Mouse (Mus musculus): ENCODE data around the gene Jmjd4. TPM values are rescaled to one million over a fixed set of nuclear protein-coding genes. Genes with fewer than 3 reads are reported as not detected.

Jmjd4 gene
- polyA plus RNA-seq, 1 experiment, result 2.8 TPM

DNA sequence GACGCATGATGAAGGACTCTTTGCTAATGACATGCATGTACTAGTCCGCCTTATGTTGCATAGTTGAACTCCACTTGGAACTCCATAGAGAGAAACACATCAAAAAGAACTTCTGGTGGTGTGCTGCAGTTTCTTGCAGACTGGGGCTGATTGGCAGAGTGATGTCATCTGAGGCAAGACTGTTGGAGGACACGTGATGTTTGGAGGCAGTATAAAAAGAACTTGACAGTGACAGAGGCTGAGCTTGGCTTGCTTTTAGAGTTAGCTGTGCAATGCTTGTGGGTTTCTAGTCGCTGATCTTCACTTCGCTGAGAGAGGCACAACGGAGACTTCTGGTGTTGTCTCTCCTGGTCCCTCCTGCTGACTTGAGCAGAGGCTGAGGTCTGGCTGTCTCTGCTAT lies 27.4 kb downstream of the Jmjd4 start:
- H3K4me3 ChIP-seq (replicated peaks; ENCODE audit: control insufficient read depth, low read depth, low read length), result no peak overlapping the region
- no peak overlapping the region for H3K27ac ChIP-seq (ENCODE audit: control insufficient read depth, insufficient read depth, low read depth, low read length, poor library complexity)
- TF ChIP-seq POLR2A (IDR thresholded peaks at IDR 0.05; ENCODE audit: borderline replicate concordance, control insufficient read depth, low read depth, low read length) (no peak), CTCF (IDR thresholded peaks at IDR 0.05; ENCODE audit: control insufficient read depth, insufficient read depth, low read length) (no peak)
- 59% methylated on average over 6 of the region's 6 CpGs for WGBS
- H3K4me1 ChIP-seq (ENCODE audit: control insufficient read depth, insufficient read depth, low read length), result no peaks in the 10 kb centered on the region

DNA sequence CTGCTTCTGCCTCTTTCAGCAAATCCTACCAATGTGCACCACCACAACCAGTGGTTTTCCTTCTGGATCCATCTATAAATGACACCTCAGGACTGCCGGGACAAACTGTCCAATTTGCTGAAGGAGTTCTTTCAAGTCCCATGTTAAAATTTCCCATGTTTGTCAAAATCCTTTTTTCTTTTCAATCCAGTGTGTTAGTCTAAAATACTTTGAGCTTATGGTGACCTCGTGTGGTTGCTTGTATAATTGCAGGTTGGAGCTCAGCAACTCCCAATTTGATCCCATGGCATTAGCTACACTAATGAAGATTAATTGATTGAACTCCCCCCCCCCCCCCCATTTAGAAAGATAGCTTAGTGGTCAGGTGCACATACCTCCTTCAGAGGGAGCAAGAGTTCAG lies 33.4 kb downstream of the Jmjd4 start:
- H3K4me1 ChIP-seq (ENCODE audit: control insufficient read depth, insufficient read depth, low read length), result no peaks in the 10 kb centered on the region
- H3K4me3 ChIP-seq (replicated peaks; ENCODE audit: control insufficient read depth, low read depth, low read length), result no peak overlapping the region
- TF ChIP-seq CTCF (IDR thresholded peaks at IDR 0.05; ENCODE audit: control insufficient read depth, insufficient read depth, low read length) (no peak), POLR2A (IDR thresholded peaks at IDR 0.05; ENCODE audit: borderline replicate concordance, control insufficient read depth, low read depth, low read length) (no peak)
- no peak overlapping the region for H3K27ac ChIP-seq (ENCODE audit: control insufficient read depth, insufficient read depth, low read depth, low read length, poor library complexity)
- WGBS, result 6% methylated on average over 2 of the region's 2 CpGs

DNA sequence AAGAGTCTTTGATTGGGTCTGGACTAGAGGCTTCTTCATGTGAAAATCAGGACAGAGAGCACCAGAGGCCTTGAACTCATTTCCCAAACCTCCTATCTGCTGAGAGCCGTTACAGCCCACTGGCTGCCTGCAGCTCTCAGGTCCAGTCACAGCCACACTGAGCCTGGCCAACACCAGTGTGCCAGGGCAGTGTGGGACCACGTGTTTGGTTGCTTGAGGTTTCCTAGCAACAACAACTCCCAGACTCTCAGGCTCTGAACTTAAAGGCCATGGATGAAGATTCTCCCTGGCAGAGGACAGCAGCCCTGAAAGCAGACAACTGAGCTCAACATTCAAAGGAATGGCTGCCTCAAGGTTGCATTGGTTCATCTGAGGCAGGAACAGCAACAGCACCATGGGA lies 35.8 kb downstream of the Jmjd4 start:
- WGBS, result 72% methylated on average over 2 of the region's 2 CpGs
- Histone ChIP-seq H3K4me1 (ENCODE audit: control insufficient read depth, insufficient read depth, low read length) (no peaks in the 10 kb centered on the region), H3K27ac (ENCODE audit: control insufficient read depth, insufficient read depth, low read depth, low read length, poor library complexity) (no peak overlapping the region), H3K4me3 (replicated peaks; ENCODE audit: control insufficient read depth, low read depth, low read length) (no peak overlapping the region)
- no peak for TF ChIP-seq CTCF (IDR thresholded peaks at IDR 0.05; ENCODE audit: control insufficient read depth, insufficient read depth, low read length)
- no peak for TF ChIP-seq POLR2A (IDR thresholded peaks at IDR 0.05; ENCODE audit: borderline replicate concordance, control insufficient read depth, low read depth, low read length)

GRCm38 (mm10) chr11:59486222-59486621 lies 36.4 kb downstream of the Jmjd4 start:
- Histone ChIP-seq H3K4me3 (replicated peaks; ENCODE audit: control insufficient read depth, low read depth, low read length) (no peak overlapping the region), H3K4me1 (ENCODE audit: control insufficient read depth, insufficient read depth, low read length) (no peaks in the 10 kb centered on the region), H3K27ac (ENCODE audit: control insufficient read depth, insufficient read depth, low read depth, low read length, poor library complexity) (no peak overlapping the region)
- TF ChIP-seq POLR2A (IDR thresholded peaks at IDR 0.05; ENCODE audit: borderline replicate concordance, control insufficient read depth, low read depth, low read length) (no peak), CTCF (IDR thresholded peaks at IDR 0.05; ENCODE audit: control insufficient read depth, insufficient read depth, low read length) (no peak)
- 82% methylated on average over 8 of the region's 8 CpGs for WGBS

GRCm38 (mm10) chr11:59496672-59497310 lies 46.9 kb downstream of the Jmjd4 start:
- Histone ChIP-seq H3K4me3 (replicated peaks; ENCODE audit: control insufficient read depth, low read depth, low read length) (no peak overlapping the region), H3K27ac (ENCODE audit: control insufficient read depth, insufficient read depth, low read depth, low read length, poor library complexity) (no peak overlapping the region), H3K4me1 (ENCODE audit: control insufficient read depth, insufficient read depth, low read length) (no peaks in the 10 kb centered on the region; the same call in 1 of the 2 replicates)
- TF ChIP-seq CTCF (IDR thresholded peaks at IDR 0.05; ENCODE audit: control insufficient read depth, insufficient read depth, low read length) (no peak), POLR2A (IDR thresholded peaks at IDR 0.05; ENCODE audit: borderline replicate concordance, control insufficient read depth, low read depth, low read length) (no peak)
- 59% methylated on average over 6 of the region's 6 CpGs for WGBS

DNA sequence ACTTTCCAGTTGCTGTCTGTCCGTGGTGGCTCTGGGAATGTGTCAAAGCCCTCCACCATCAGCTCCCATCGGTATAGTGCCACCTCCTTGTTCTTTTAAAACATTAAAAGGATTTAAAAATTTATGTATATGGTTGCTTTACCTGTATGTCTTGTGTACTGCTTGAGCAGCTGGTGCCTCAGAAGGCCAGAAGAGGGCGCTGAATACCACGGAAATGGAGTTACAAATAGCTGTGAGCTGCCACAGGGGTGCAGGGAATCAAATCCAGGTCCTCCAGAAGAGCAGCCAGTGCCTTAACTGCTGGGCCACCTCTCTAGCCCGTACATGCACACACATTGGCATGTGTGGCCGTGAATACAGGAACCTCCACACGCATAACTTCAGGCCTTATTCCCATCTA lies 47.9 kb downstream of the Jmjd4 start:
- Histone ChIP-seq H3K4me1 (ENCODE audit: control insufficient read depth, insufficient read depth, low read length) (no peaks in the 10 kb centered on the region; the same call in 1 of the 2 replicates), H3K4me3 (replicated peaks; ENCODE audit: control insufficient read depth, low read depth, low read length) (no peak overlapping the region), H3K27ac (ENCODE audit: control insufficient read depth, insufficient read depth, low read depth, low read length, poor library complexity) (no peak overlapping the region)
- TF ChIP-seq POLR2A (IDR thresholded peaks at IDR 0.05; ENCODE audit: borderline replicate concordance, control insufficient read depth, low read depth, low read length), result no peak
- TF ChIP-seq CTCF (IDR thresholded peaks at IDR 0.05; ENCODE audit: control insufficient read depth, insufficient read depth, low read length), result no peak
- 89% methylated on average over 7 of the region's 7 CpGs for WGBS

- TF ChIP-seq POLR2A (IDR thresholded peaks at IDR 0.05; ENCODE audit: borderline replicate concordance, control insufficient read depth, low read depth, low read length) (no peak), CTCF (IDR thresholded peaks at IDR 0.05; ENCODE audit: control insufficient read depth, insufficient read depth, low read length) (no peak)
These were observed 52.3 kb downstream of the Jmjd4 start for GRCm38 (mm10) chr11:59501978-59502700.

GRCm38 (mm10) chr11:59505351-59505838 lies 55.5 kb downstream of the Jmjd4 start:
- peak overlapping the region; percentile 3; the same call in 1 of the 2 replicates for H3K27ac ChIP-seq (ENCODE audit: control insufficient read depth, insufficient read depth, low read depth, low read length, poor library complexity)
- TF ChIP-seq CTCF (IDR thresholded peaks at IDR 0.05; ENCODE audit: control insufficient read depth, insufficient read depth, low read length) (no peak), POLR2A (IDR thresholded peaks at IDR 0.05; ENCODE audit: borderline replicate concordance, control insufficient read depth, low read depth, low read length) (peak; percentile 48; the same call in 1 of the 2 replicates)
- peak overlapping the region; percentile 69 for H3K4me3 ChIP-seq (replicated peaks; ENCODE audit: control insufficient read depth, low read depth, low read length)
- WGBS, result 2% methylated on average over 21 of the region's 21 CpGs
- no peaks in the 10 kb centered on the region; the same call in 1 of the 2 replicates for H3K4me1 ChIP-seq (ENCODE audit: control insufficient read depth, insufficient read depth, low read length)

More at GRCm38 (mm10) chr11:59501978-59502700, 52.3 kb downstream of the Jmjd4 start:
- H3K4me3 ChIP-seq (replicated peaks; ENCODE audit: control insufficient read depth, low read depth, low read length), result no peak overlapping the region
- 62% methylated on average over 5 of the region's 5 CpGs for WGBS
- H3K4me1 ChIP-seq (ENCODE audit: control insufficient read depth, insufficient read depth, low read length), result no peaks in the 10 kb centered on the region; the same call in 1 of the 2 replicates
- H3K27ac ChIP-seq (ENCODE audit: control insufficient read depth, insufficient read depth, low read depth, low read length, poor library complexity), result peak overlapping the region; percentile 68; the same call in 1 of the 2 replicates

All from bone marrow, adult 2 months (tissue).